Mouse (Mus musculus) right cerebral cortex, postnatal 25 days (tissue): ENCODE results near the gene Tbx6.

Source experiments
- DNase-seq: peaks from one replicate; pipeline ENCODE4 v3.0.0; 2022

Gene Tbx6

DNA sequence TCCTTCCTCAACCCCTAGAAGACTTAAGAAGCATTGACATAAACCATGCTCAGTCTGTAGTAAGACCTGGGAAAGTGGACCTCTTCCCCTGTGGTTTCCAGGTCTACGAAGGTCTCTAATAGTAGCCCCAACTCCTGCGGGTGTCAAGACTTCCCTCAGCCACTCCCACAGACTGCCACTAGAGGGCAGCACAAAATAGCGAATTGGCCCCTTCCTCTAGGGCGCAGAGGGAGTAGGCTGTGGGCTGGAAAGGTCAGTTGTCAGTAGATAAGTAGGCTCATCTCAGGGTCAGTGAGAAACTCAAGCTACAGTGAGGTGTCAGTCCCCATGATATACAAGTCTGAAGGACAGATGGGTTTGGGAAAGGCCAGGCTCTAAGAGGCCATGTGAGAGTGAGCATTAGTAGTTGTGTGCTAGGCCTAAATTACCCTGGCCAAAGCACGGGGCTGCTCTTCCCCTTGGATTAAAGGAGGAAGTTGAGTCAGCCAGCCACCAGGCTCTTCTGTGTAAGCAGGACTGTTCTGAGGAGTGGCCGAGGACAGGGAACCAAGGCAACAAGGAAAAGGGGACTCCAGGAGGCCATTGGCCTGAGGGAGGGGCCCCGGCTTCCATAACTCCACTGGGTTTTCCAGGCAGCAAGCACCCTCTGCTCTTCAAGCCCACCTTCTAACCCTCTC lies 40.7 kb downstream of the Tbx6 start:
- DNase-seq = peak; percentile 78

DNA sequence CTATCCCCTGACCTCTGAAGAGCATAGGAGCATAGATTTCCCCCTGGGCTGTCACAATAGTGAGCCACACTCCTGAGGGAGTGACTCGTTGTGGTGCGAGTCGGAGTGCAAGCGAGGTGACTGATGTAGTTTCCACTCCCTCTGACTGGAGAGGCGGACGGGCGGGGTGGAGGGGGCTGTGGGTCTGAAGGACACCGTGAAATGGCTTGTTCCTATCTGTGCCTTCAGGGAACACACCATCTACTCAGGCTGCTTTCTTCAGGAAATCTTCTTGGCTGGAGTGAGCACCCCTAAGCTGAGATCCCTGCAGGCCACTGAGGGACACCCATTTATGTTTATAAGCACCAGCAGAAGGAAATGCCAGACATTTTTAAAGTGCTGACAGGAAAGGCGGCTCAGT lies 41.5 kb downstream of the Tbx6 start:
- peak; percentile 23 for DNase-seq

DNA sequence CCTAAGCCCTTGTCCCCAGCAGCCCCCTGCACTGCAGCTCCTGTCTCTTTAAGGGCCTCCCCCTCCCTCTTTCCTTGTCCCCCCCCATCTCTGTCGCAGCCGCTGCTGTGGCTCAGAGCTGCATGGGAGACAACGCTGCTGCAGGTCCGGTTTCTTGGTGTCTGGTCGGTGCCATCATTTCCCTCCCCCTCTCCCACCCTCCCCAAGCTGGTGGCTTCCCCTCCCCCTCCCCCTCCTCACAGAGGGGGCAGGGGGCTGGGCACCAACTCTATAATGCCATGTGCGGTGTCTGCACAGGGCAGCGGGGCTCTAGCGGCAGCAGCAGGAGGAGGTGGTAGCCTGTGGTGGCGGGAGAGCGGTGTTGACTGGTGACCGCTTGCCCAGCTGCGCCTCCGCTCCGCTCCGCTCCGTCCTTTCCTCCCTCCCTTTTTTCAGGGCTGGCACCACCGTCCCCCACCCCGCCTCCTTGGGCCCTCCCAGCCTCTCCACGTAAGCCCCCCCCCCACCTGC lies 42.0 kb downstream of the Tbx6 start:
- DNase-seq = peak; percentile 38

DNA sequence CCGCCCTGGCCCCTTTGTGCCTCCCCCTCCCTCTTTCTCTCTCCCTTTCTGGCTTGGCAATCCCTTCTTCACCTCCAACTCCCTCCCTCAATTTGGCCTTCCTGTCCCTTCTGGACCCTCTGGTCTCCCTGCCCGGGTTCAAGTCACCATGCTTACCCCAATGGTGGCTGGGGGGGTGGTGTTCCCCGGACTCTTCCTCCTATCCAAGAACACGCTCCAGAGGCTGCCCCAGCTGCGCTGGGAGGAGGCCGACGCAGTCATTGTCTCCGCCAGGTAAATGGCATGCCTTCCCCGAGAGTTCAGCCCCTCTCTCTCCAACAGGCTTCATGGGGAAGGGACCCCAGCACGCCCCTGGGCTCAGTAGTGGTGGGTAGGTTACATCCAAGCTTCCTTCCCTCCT lies 42.7 kb downstream of the Tbx6 start:
- no peak for DNase-seq

DNA sequence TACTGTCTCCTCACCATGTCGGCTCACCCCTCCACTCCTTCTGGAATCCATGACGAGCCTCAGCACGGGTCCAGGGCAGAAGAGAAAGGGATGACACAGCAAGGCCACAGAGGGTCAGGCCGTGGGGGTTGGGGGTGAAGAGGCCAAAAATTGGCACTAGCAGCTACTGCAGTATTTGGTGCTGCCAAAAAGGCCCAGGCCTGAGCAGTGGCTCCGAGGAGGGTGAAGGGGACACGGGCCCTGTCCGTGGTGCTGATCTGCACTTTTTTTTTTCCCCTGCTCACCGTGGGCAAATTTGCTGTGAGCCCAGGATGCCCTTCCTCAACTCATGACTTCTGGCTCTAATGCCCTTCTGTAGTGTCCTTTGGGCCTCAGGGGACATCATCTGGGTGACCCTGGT lies 44.1 kb downstream of the Tbx6 start:
- no peak for DNase-seq

DNA sequence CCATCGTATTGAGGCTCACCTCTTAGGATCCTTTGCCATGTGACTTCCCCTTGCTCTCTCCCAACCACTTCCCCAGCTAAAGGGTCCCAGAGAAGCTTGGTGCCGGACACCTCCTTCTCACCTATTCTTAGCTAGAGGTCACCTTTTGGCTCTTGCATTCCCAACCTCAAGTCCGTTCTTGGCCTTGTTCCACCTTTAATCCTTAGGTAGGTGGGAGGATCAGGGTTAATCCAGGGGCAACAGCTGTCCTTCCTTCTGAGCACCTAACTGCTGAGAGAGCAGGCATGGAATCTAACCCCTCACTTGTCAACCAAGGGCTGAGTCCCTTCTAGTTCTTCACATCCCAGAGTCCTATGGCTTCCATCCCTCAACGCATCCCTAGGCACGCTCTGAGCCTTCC lies 44.7 kb downstream of the Tbx6 start:
- DNase-seq = no peak

DNA sequence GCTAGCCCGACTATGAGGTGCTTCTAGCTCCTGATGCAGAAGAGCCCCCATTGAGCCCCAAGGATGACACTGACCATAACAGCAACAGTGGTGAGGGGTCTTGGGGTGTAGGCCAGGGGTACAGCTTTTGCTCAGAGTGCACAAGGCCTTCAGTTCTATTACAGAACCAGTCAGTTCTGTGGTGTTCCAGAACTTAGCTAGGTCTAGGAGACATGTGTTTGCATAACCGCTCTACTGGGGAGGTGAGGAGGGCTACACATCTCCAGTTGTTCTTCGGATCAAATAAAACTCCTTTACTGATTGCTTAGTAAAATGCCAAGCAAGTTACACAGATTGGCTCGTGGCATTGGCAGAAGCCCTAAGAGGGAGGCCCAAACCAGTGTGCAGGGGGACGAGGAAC lies 50.3 kb downstream of the Tbx6 start, which contains the start of gene 4930451I11Rik:
4930451I11Rik (minus strand) TSS at position 101 of the 400 bp plus-strand sequence.
- no peak for DNase-seq

DNA sequence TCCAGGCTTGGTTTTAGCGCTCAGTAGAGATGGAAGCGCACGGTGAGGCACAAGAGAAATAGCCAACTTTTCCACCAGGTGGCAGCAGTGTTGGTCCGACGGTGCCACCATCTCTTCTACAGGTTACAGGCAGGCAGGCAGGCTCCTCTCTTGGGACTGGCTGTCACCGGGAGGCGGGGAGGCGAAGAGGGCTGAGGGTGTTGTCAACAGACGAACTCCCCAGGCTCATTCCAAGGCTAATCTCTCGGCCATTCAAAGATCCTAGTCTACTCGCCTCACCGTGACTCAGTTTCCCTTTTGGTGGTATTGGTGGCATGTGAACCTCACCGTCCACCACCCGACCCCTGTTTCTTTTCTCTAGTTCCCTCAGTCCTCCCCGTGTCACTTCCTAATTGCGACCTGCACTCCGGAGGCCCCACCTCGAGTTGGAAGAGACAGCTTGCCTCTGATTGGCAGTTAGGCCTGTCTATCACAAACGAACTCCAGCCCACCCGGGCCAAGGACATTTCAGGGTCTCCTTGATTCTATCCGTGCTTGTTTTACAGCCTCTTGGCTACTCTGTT lies 50.8 kb downstream of the Tbx6 start:
- peak; percentile 74 for DNase-seq

DNA sequence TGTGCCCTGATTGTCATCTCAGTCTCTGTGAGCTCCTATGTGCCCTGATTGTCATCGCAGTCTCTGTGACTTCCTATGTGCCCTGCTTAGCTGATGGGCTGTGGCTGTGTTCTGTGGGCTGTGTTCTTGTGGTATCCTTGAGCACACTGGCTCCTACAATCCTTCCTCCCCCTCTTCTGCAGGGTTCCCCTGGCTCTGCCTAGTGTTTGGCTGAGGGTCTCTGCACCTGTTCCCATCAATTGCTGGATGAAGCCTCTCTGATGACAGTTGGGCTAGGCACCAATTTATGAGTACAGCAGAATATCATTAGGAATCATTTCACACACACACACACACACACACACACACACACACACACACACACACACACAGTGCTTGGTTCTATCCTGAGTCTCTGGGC lies 52.0 kb downstream of the Tbx6 start:
- DNase-seq = no peak
